Mouse (Mus musculus): ENCODE measurements at regions not wholly inside any gene's neighbourhood (a gene's known extent, or its start where the extent isn't known, plus 50 kb on each side); places are given as distances from the start of the nearest gene placed in this dataset.
"Not testable (repeated sequence)": the region's sequence is repeated elsewhere in the genome, so short reads cannot be mapped to it uniquely, and the experiment has no call there.

DNA sequence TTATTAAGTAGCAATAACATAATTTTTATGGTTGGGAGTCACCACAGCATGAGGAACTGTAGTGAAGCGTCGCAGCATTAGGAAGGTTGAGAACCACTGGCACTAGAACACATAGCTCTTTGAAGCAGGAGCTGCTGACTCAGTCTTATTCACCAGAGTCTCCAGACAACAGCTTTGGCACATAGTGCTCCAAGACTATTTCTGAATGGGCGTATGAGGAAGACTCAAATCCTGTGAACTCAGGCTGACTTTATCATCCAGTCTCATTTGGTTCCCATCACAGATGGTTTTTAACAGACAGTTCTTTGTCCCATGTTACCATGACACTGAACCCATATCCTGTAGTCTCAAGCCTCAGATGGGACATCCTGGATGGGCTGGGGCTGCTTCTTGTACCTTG lies 282.5 kb downstream of the 4933412E24Rik start:
- no peak for DNase-seq (ENCODE audit: low read depth, low spot score)

DNA sequence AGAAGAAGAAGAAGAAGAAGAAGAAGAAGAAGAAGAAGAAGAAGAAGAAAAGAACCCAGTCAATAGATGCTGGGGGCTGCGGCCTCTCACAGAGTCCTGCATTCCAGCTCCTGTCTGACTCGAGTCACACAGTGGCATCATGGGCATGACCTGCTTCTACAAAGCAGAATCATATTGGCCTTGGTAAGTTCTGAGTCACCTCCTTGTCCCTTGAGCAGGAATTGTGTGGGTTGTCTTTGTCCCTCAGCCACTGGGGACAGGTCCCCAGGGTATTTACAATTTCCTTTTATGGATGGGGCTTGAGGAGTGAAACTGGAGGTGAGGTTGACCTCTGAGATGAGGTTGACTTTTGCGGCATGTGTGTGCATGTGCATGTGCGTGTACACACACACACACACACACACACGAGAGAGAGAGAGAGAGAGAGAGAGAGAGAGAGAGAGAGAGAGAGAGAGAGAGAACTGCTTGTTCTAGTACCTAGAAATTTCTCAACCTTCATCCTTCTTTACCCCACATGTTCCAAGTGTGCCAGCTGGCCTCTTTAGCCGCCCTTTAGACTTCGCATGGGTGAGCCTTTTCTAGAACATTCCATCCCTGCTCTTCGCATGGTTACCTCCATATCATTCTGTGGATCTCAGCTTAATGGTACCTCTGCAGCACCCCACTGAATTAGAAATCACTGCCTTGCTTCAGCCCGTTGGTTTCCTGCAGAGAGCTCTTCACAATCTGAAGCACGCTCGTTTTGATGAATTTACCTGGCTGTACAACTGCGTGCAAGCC lies 283.2 kb downstream of the 4933412E24Rik start:
- DNase-seq (ENCODE audit: low read depth, low spot score): no peak

- DNase-seq (ENCODE audit: low read depth, low spot score): no peak
These were observed 285.3 kb downstream of the 4933412E24Rik start for GRCm38 (mm10) chr15:59731129-59731528.

DNA sequence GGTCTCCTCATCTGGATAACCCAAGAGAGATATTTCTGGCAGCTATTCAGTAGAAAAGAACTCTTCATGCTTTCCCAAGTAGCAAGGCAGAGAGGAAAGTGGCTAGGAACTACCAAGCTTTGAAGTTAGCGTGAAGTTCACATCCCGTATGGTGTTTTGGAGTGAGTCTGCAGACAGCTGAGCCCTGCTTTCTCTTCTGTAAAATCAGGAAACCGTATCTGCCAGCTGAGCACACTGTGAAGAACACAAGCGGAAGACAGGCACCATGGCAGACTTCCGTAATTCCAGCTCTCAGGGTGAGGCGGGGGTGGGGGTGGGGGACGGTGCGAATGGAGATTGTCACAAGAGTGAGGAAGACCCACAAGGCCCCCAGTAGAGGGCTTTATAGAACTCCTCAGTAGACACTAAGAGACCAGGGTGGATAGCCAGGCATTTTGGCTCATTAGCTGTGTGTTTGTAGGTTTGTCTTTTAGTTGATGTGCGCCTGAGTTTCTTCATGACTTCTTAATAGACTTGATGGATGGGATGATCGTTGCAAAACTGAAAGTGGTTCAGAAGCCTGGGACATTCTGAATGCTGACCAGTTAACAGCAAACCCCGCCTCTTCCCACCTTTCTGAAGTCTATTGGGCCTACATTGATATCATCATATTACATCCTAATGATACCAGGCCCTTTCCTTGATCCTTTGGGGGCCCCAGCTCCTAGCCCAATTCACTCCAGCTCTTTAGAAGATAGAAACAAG lies 287.4 kb downstream of the 4933412E24Rik start:
- no peak for DNase-seq (ENCODE audit: low read depth, low spot score)

GRCm38 (mm10) chr15:59728131-59728601 lies 288.2 kb downstream of the 4933412E24Rik start:
- no peak for DNase-seq (ENCODE audit: low read depth, low spot score)

- no peak for DNase-seq (ENCODE audit: low read depth, low spot score)
These were observed 290.5 kb downstream of the 4933412E24Rik start for GRCm38 (mm10) chr15:59725881-59726280.

- DNase-seq (ENCODE audit: low read depth, low spot score): no peak
These were observed 293.6 kb downstream of the 4933412E24Rik start for GRCm38 (mm10) chr15:59722661-59723413.

DNA sequence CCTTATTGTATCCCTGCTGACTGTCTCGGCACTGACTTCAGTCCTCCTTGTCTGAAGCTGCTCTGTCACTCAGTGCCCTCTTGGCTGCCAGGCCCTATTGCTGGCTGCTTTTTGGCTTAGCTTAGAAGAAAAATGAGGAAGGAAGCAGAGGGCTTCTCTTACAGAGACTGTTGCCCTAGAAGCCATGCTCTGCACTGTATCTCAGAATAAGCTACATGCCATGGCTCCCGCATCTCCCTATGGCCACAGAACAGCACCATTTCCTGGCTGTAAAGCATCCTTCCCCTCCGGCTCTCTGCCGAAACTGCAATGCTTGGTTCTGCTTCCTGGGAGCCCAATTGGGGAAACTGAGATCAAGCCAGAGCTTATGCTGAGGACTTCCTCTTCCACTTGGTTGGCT lies 295.0 kb downstream of the 4933412E24Rik start:
- no peak for DNase-seq (ENCODE audit: low read depth, low spot score)

- DNase-seq (ENCODE audit: low read depth, low spot score): no peak
These were observed 295.4 kb downstream of the 4933412E24Rik start for GRCm38 (mm10) chr15:59721018-59721417.

DNA sequence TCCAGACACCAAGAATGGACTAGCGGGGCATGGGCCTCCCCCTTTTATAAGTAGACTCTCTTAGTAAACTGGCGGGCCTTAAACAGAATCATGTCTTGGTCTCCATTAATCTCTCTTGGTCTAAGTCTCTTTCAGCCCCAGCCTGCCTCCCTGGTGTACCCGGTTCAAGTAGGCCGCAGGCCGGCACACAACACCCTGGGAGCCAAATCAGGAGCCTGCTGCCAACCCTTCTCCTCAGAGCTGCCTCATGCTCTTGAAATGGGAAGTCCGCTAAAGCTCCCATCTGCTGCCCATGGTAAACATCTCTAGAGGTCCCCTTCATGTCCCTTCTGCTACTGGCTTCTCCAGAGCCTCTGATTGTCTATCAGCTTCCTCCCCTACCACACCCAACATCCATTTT lies 296.3 kb downstream of the 4933412E24Rik start:
- no peak for DNase-seq (ENCODE audit: low read depth, low spot score)

- DNase-seq (ENCODE audit: low read depth, low spot score): not testable (repeated sequence)
These were observed 296.9 kb downstream of the 4933412E24Rik start for GRCm38 (mm10) chr15:59719383-59720128.

GRCm38 (mm10) chr15:59716872-59717271 lies 299.5 kb downstream of the 4933412E24Rik start:
- DNase-seq (ENCODE audit: low read depth, low spot score): no peak

GRCm38 (mm10) chr15:59715951-59716350 lies 300.5 kb downstream of the 4933412E24Rik start:
- DNase-seq (ENCODE audit: low read depth, low spot score): no peak

- DNase-seq (ENCODE audit: low read depth, low spot score): no peak
These were observed 302.3 kb downstream of the 4933412E24Rik start for GRCm38 (mm10) chr15:59713965-59714739.

DNA sequence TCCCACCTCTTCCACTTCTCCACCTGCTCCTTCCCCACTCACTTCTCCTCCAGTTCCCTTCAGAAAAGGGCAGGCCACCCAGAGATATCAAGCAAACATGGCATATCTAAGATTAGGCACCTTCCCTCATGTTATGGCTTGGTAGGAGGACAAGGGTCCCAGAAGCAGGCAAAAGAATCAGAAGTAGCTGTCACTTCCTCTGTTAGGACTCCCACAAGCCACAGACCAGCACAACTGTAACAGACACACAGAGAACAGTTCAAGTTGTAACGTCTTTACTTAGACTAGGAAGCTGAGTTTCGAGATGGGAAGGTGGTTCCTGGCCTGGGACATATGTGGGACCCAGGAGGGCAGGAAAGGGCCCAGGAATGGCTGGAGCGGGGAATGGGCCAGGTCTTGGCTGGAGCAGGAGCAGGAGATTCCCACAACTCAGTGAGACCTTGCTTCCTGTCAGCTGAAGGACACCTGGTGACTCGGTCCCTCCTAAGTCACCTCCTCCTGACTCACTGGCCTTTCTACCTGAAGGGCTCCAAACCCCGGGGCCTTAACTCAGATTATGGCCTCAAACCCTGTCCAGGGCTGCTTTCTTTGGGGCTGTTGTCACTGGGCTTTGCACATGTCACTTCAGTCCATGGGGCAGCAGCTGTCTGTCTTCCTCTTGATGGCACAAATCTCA lies 304.2 kb downstream of the 4933412E24Rik start:
- no peak for DNase-seq (ENCODE audit: low read depth, low spot score)

GRCm38 (mm10) chr15:59709925-59710324 lies 306.5 kb downstream of the 4933412E24Rik start:
- no peak for DNase-seq (ENCODE audit: low read depth, low spot score)

- no peak for DNase-seq (ENCODE audit: low read depth, low spot score)
These were observed 308.0 kb downstream of the 4933412E24Rik start for GRCm38 (mm10) chr15:59708402-59708801.

- DNase-seq (ENCODE audit: low read depth, low spot score): no peak
These were observed 309.3 kb downstream of the 4933412E24Rik start for GRCm38 (mm10) chr15:59707081-59707480.

Data from ES-CJ7 (cell line).